ENCODE assay signal across 24 mouse cellular contexts in genomic region chr2:5099176-5099575, GRCm38 (mm10). TPM values are rescaled to one million over a fixed set of nuclear protein-coding genes. Genes with fewer than 3 reads are reported as not detected.
DNase-seq lines count a peak whose midpoint lies in the region; ATAC-seq and TF ChIP-seq lines count a peak whose summit lies in the region.
"Had no signal": no experiment of that assay in that cellular context is flagged by ENCODE, and none has a peak within 500 bp of the region (broad histone marks: within the 10 kb centered on the region; RNA-seq: fewer than 3 reads in every experiment).

No protein-coding gene starts in this region.

- H3K4me3 ChIP-seq in hindbrain, postnatal 0 days (ENCODE audit: low read length) = no peak overlapping the region
- no peak overlapping the region for H3K4me3 ChIP-seq in hindbrain, embryonic 16.5 days (ENCODE audit: low read length)
- no peak overlapping the region for H3K4me3 ChIP-seq in embryonic facial prominence, embryonic 10.5 days
- H3K4me3 ChIP-seq in embryonic facial prominence, embryonic 14.5 days (ENCODE audit: low read depth, low read length) = no peak overlapping the region
- no peak overlapping the region for H3K4me3 ChIP-seq in heart, embryonic 12.5 days
- H3K4me3 ChIP-seq: gastrocnemius, adult 2 months; heart, embryonic 10.5 days; heart, embryonic 15.5 days; hindbrain, embryonic 10.5 days; intestine, embryonic 15.5 days had no signal

- TF ChIP-seq CTCF in hindbrain, postnatal 0 days (IDR thresholded peaks at IDR 0.05; ENCODE audit: low read depth) = no peak

- H3K9me3 ChIP-seq in hindbrain, postnatal 0 days (ENCODE audit: low read length) = 0 out of 2 replicates have a peak, but pooled peaks cover 2% of the 10 kb centered on the region
- no peaks in the 10 kb centered on the region for H3K9me3 ChIP-seq in hindbrain, embryonic 16.5 days (ENCODE audit: control insufficient read depth, low read length)
- no peaks in the 10 kb centered on the region; the same call in 1 of the 2 replicates for H3K9me3 ChIP-seq in embryonic facial prominence, embryonic 10.5 days
- H3K9me3 ChIP-seq in embryonic facial prominence, embryonic 14.5 days (ENCODE audit: control insufficient read depth, low read length) = 0 out of 2 replicates have a peak, but pooled peaks cover 8% of the 10 kb centered on the region
- H3K9me3 ChIP-seq in heart, embryonic 12.5 days (replicated peaks) = no peaks in the 10 kb centered on the region
- H3K9me3 ChIP-seq: heart, embryonic 10.5 days; heart, embryonic 15.5 days; hindbrain, embryonic 10.5 days; intestine, embryonic 15.5 days had no signal

- H3K27me3 ChIP-seq in hindbrain, postnatal 0 days (ENCODE audit: insufficient read depth, low read length) = no peaks in the 10 kb centered on the region
- no peaks in the 10 kb centered on the region for H3K27me3 ChIP-seq in hindbrain, embryonic 16.5 days (replicated peaks; ENCODE audit: control insufficient read depth, insufficient read depth, low read length)
- no peaks in the 10 kb centered on the region; the same call in 1 of the 2 replicates for H3K27me3 ChIP-seq in embryonic facial prominence, embryonic 10.5 days (replicated peaks; ENCODE audit: low read depth, poor library complexity, severe bottlenecking)
- no peaks in the 10 kb centered on the region for H3K27me3 ChIP-seq in embryonic facial prominence, embryonic 14.5 days (replicated peaks; ENCODE audit: control insufficient read depth, insufficient read depth, low read length)
- H3K27me3 ChIP-seq in heart, embryonic 12.5 days (replicated peaks) = no peaks in the 10 kb centered on the region
- H3K27me3 ChIP-seq: intestine, embryonic 15.5 days; Patski had no signal

- H3K4me2 ChIP-seq in hindbrain, postnatal 0 days (ENCODE audit: low read depth, low read length) = no peak overlapping the region
- no peak overlapping the region for H3K4me2 ChIP-seq in hindbrain, embryonic 16.5 days (ENCODE audit: low read length)
- 0 out of 2 replicates have a peak overlapping the region, but pooled peaks have one; percentile 6 for H3K4me2 ChIP-seq in embryonic facial prominence, embryonic 14.5 days (ENCODE audit: low read depth, low read length)
- H3K4me2 ChIP-seq in heart, embryonic 12.5 days = no peak overlapping the region
- H3K4me2 ChIP-seq: heart, embryonic 15.5 days; intestine, embryonic 15.5 days had no signal

- WGBS in hindbrain, postnatal 0 days = 76% methylated on average over 6 of the region's 6 CpGs
- 77% methylated on average over 6 of the region's 6 CpGs for WGBS in hindbrain, embryonic 16.5 days
- 60% methylated on average over 6 of the region's 6 CpGs for WGBS in embryonic facial prominence, embryonic 10.5 days
- 34% methylated on average over 6 of the region's 6 CpGs for WGBS in embryonic facial prominence, embryonic 14.5 days
- 78% methylated on average over 6 of the region's 6 CpGs for WGBS in heart, embryonic 12.5 days

- H3K27ac ChIP-seq in hindbrain, postnatal 0 days = 0 out of 2 replicates have a peak overlapping the region, but pooled peaks have one; percentile 11
- H3K27ac ChIP-seq in hindbrain, embryonic 16.5 days (ENCODE audit: low read depth, low read length) = no peak overlapping the region
- H3K27ac ChIP-seq in embryonic facial prominence, embryonic 10.5 days (replicated peaks) = 0 out of 2 replicates have a peak overlapping the region, but pooled peaks have one; percentile 5
- peak overlapping the region; percentile 28 for H3K27ac ChIP-seq in embryonic facial prominence, embryonic 14.5 days (replicated peaks; ENCODE audit: low read depth, low read length)
- H3K27ac ChIP-seq in heart, embryonic 12.5 days (ENCODE audit: poor library complexity, severe bottlenecking) = no peak overlapping the region
- H3K27ac ChIP-seq: gastrocnemius, adult 2 months; heart, embryonic 10.5 days; heart, embryonic 15.5 days; hindbrain, embryonic 10.5 days; intestine, embryonic 15.5 days had no signal

- DNase-seq in embryo, embryonic 11 days = peak; percentile 9
- DNase-seq in embryo, embryonic 10 days (ENCODE audit: low spot score) = no peak
- no peak for DNase-seq in hindbrain, postnatal 0 days (ENCODE audit: low spot score)
- DNase-seq in embryonic facial prominence, embryonic 10.5 days (ENCODE audit: low spot score) = no peak
- peak; percentile 80 for DNase-seq in embryonic facial prominence, embryonic 14.5 days (ENCODE audit: low spot score)
- DNase-seq in lung, postnatal 14 days = no peak
- DNase-seq: adrenal gland, postnatal 14 days; cerebellum, adult 18-20 months; cerebellum, adult 9-11 months; cerebellum, postnatal 36 days; gastrocnemius, adult 2 months; gastrocnemius, postnatal 36 days; heart, adult 18-20 months; kidney, adult 18-20 months had no signal

- no peaks in the 10 kb centered on the region for H3K4me1 ChIP-seq in hindbrain, postnatal 0 days (ENCODE audit: insufficient read depth, low read length)
- H3K4me1 ChIP-seq in hindbrain, embryonic 16.5 days (ENCODE audit: control insufficient read depth, insufficient read depth, low read depth, low read length) = no peaks in the 10 kb centered on the region; the same call in 1 of the 2 replicates
- H3K4me1 ChIP-seq in embryonic facial prominence, embryonic 10.5 days = peaks cover 26% of the 10 kb centered on the region
- peaks cover 15% of the 10 kb centered on the region for H3K4me1 ChIP-seq in embryonic facial prominence, embryonic 14.5 days (ENCODE audit: control insufficient read depth, insufficient read depth, low read length)
- peaks cover 11% of the 10 kb centered on the region; the same call in 1 of the 2 replicates for H3K4me1 ChIP-seq in heart, embryonic 12.5 days (replicated peaks)

- ATAC-seq in hindbrain, postnatal 0 days = no peak
- no peak for ATAC-seq in hindbrain, embryonic 16.5 days
- peak; percentile 51 for ATAC-seq in embryonic facial prominence, embryonic 14.5 days (ENCODE audit: low read depth)
- ATAC-seq in heart, embryonic 12.5 days (ENCODE audit: insufficient number of reproducible peaks, low FRiP score) = no peak
- ATAC-seq: activated CD4-positive, CD25-positive, alpha-beta regulatory T cell, adult 4 months; forebrain, embryonic 14.5 days; intestine, embryonic 15.5 days; Patski had no signal

- H3K36me3 ChIP-seq in hindbrain, postnatal 0 days (ENCODE audit: insufficient read depth, low read length) = no peaks in the 10 kb centered on the region
- no peaks in the 10 kb centered on the region for H3K36me3 ChIP-seq in hindbrain, embryonic 16.5 days (ENCODE audit: control insufficient read depth, insufficient read depth, low read length)
- no peaks in the 10 kb centered on the region for H3K36me3 ChIP-seq in embryonic facial prominence, embryonic 10.5 days (replicated peaks)
- no peaks in the 10 kb centered on the region for H3K36me3 ChIP-seq in embryonic facial prominence, embryonic 14.5 days (ENCODE audit: control insufficient read depth, insufficient read depth, low read length)
- no peaks in the 10 kb centered on the region for H3K36me3 ChIP-seq in heart, embryonic 12.5 days
- H3K36me3 ChIP-seq: heart, embryonic 10.5 days; heart, embryonic 15.5 days; hindbrain, embryonic 10.5 days; intestine, embryonic 15.5 days had no signal

- no peak overlapping the region for H3K9ac ChIP-seq in hindbrain, postnatal 0 days (replicated peaks; ENCODE audit: low read length)
- no peak overlapping the region for H3K9ac ChIP-seq in hindbrain, embryonic 16.5 days (ENCODE audit: low read depth, low read length)
- no peak overlapping the region for H3K9ac ChIP-seq in embryonic facial prominence, embryonic 14.5 days (ENCODE audit: low read depth, low read length)
- no peak overlapping the region for H3K9ac ChIP-seq in heart, embryonic 12.5 days
- H3K9ac ChIP-seq: heart, embryonic 15.5 days; intestine, embryonic 15.5 days had no signal

RNA-seq across cellular contexts. Expression of gene Optn, which starts 35.3 kb away (rescaled TPM):
- total RNA-seq in hindbrain, postnatal 0 days (2014; rRNA removed) = 31.2 and 39.3 TPM in 2 replicates
- polyA plus RNA-seq in hindbrain, postnatal 0 days (2015; fragmentation: Nextera tagmentation; extraction: Ambion mirVana) = 38.3 and 39.2 TPM in 2 replicates
- polyA plus RNA-seq in hindbrain, embryonic 16.5 days (2015; fragmentation: Nextera tagmentation; extraction: Ambion mirVana) = 27.3 and 33.1 TPM in 2 replicates
- 4.4 and 4.8 TPM in 2 replicates for polyA plus RNA-seq in embryonic facial prominence, embryonic 10.5 days (2016; fragmentation: Nextera tagmentation; extraction: Ambion mirVana)
- polyA plus RNA-seq in embryonic facial prominence, embryonic 14.5 days (2014; fragmentation: Nextera tagmentation; extraction: Ambion mirVana) = 6.8 and 7.1 TPM in 2 replicates
- 17.1 and 17.5 TPM in 2 replicates for polyA plus RNA-seq in heart, embryonic 12.5 days (2016; fragmentation: Nextera tagmentation; extraction: Ambion mirVana)

RNA-seq across cellular contexts. Expression of gene Ccdc3, which starts 38.4 kb away (rescaled TPM):
- total RNA-seq in hindbrain, postnatal 0 days (2014; rRNA removed) = 18.9 and 21.5 TPM in 2 replicates
- polyA plus RNA-seq in hindbrain, postnatal 0 days (2015; fragmentation: Nextera tagmentation; extraction: Ambion mirVana) = 7.1 and 8.4 TPM in 2 replicates
- 7.9 and 14.8 TPM in 2 replicates for polyA plus RNA-seq in hindbrain, embryonic 16.5 days (2015; fragmentation: Nextera tagmentation; extraction: Ambion mirVana)
- polyA plus RNA-seq in embryonic facial prominence, embryonic 10.5 days (2016; fragmentation: Nextera tagmentation; extraction: Ambion mirVana) = 0.99 and 1.8 TPM in 2 replicates
- 25.8 and 25.9 TPM in 2 replicates for polyA plus RNA-seq in embryonic facial prominence, embryonic 14.5 days (2014; fragmentation: Nextera tagmentation; extraction: Ambion mirVana)
- polyA plus RNA-seq in heart, embryonic 12.5 days (2016; fragmentation: Nextera tagmentation; extraction: Ambion mirVana) = 14.2 and 16.2 TPM in 2 replicates
- total RNA-seq: MEL had no signal
- polyA plus RNA-seq: activated CD4-positive, CD25-positive, alpha-beta regulatory T cell, adult 4 months had no signal

Comparison
In these comparisons a context has a peak if more than half of its experiments do, and no peak if none do; other contexts are left out.
1. DNase-seq: peak in embryo, embryonic 11 days (single experiment) and embryonic facial prominence, embryonic 14.5 days (single experiment); none in embryo, embryonic 10 days (single experiment), hindbrain, postnatal 0 days (single experiment), embryonic facial prominence, embryonic 10.5 days (single experiment) and lung, postnatal 14 days (single experiment).
2. H3K27ac ChIP-seq: peak in hindbrain, postnatal 0 days (single experiment), embryonic facial prominence, embryonic 10.5 days (single experiment) and embryonic facial prominence, embryonic 14.5 days (single experiment); none in hindbrain, embryonic 16.5 days (single experiment) and heart, embryonic 12.5 days (single experiment).